Mouse (Mus musculus): ENCODE measurements around the gene Shbg.

- TF ChIP-seq CTCF (IDR thresholded peaks at IDR 0.05; ENCODE audit: low read depth, low read length) (no peak), POLR2A (IDR thresholded peaks at IDR 0.05; ENCODE audit: extremely low read depth, insufficient read depth, low read length) (no peak)
Observed at GRCm38 (mm10) chr11:69582230-69582805, 35.4 kb downstream of the Shbg start.

Data from liver, adult 2 months (tissue).